Mouse (Mus musculus): ENCODE results near the gene Mto1.

GRCm38 (mm10) chr9:78506002-78506721 lies 58.2 kb downstream of the Mto1 start:
- TF ChIP-seq POLR2A (IDR thresholded peaks at IDR 0.05; ENCODE audit: borderline replicate concordance, insufficient read depth, low read length) (no peak), CTCF (IDR thresholded peaks at IDR 0.05; ENCODE audit: borderline replicate concordance, insufficient read depth, low read depth, low read length) (no peak)

Data from cerebellum, adult 2 months (tissue).